Mouse (Mus musculus): ENCODE measurements around the gene Rac3. TPM values are rescaled to one million over a fixed set of nuclear protein-coding genes. Genes with fewer than 3 reads are reported as not detected.
A peak's percentile ranks its signal among the peaks of the same experiment; 100 is the strongest.
"Not testable (repeated sequence)": the region's sequence is repeated elsewhere in the genome, so short reads cannot be mapped to it uniquely, and the experiment has no call there.

The Rac3 gene
- total and polyA plus RNA-seq, 2 experiments from 2014 or later: 639 to 698 TPM

- no peak overlapping the region for H3K27ac ChIP-seq
- ATAC-seq: no peak
- H3K4me1 ChIP-seq (ENCODE audit: insufficient read depth, low read length): no peaks in the 10 kb centered on the region
- H3K36me3 ChIP-seq (ENCODE audit: insufficient read depth, low read length): no peaks in the 10 kb centered on the region
- H3K9me3 ChIP-seq (ENCODE audit: low read length): no peaks in the 10 kb centered on the region
- H3K9ac ChIP-seq (replicated peaks; ENCODE audit: low read length): no peak overlapping the region
- TF ChIP-seq CTCF (IDR thresholded peaks at IDR 0.05; ENCODE audit: low read depth): no peak
- no peak overlapping the region for H3K4me2 ChIP-seq (ENCODE audit: low read depth, low read length)
- WGBS: 72% methylated on average over 4 of the region's 4 CpGs
- DNase-seq (ENCODE audit: low spot score): no peak
- no peaks in the 10 kb centered on the region for H3K27me3 ChIP-seq (ENCODE audit: insufficient read depth, low read length)
- H3K4me3 ChIP-seq (ENCODE audit: low read length): no peak overlapping the region
Measured at GRCm38 (mm10) chr11:120751606-120752005, 30.3 kb downstream of the Rac3 start.

GRCm38 (mm10) chr11:120760236-120760635 lies 39.0 kb downstream of the Rac3 start:
- DNase-seq (ENCODE audit: low spot score): no peak
- TF ChIP-seq CTCF (IDR thresholded peaks at IDR 0.05; ENCODE audit: low read depth): no peak

GRCm38 (mm10) chr11:120761811-120762671 lies 40.8 kb downstream of the Rac3 start:
- DNase-seq (ENCODE audit: low spot score) (no peak), ATAC-seq (no peak)
- Histone ChIP-seq H3K27me3 (ENCODE audit: insufficient read depth, low read length) (no peaks in the 10 kb centered on the region), H3K4me3 (ENCODE audit: low read length) (no peak overlapping the region), H3K4me2 (ENCODE audit: low read depth, low read length) (no peak overlapping the region), H3K4me1 (ENCODE audit: insufficient read depth, low read length) (no peaks in the 10 kb centered on the region), H3K9me3 (ENCODE audit: low read length) (0 out of 2 replicates have a peak, but pooled peaks cover 4% of the 10 kb centered on the region), H3K9ac (replicated peaks; ENCODE audit: low read length) (no peak overlapping the region), H3K36me3 (ENCODE audit: insufficient read depth, low read length) (no peaks in the 10 kb centered on the region), H3K27ac (no peak overlapping the region)
- WGBS: 68% methylated on average over 14 of the region's 14 CpGs
- no peak for TF ChIP-seq CTCF (IDR thresholded peaks at IDR 0.05; ENCODE audit: low read depth)

More at GRCm38 (mm10) chr11:120760236-120760635, 39.0 kb downstream of the Rac3 start:
- Histone ChIP-seq H3K4me3 (ENCODE audit: low read length) (no peak overlapping the region), H3K27ac (no peak overlapping the region), H3K9ac (replicated peaks; ENCODE audit: low read length) (no peak overlapping the region), H3K9me3 (ENCODE audit: low read length) (0 out of 2 replicates have a peak, but pooled peaks cover 4% of the 10 kb centered on the region), H3K4me2 (ENCODE audit: low read depth, low read length) (no peak overlapping the region), H3K36me3 (ENCODE audit: insufficient read depth, low read length) (no peaks in the 10 kb centered on the region), H3K4me1 (ENCODE audit: insufficient read depth, low read length) (no peaks in the 10 kb centered on the region), H3K27me3 (ENCODE audit: insufficient read depth, low read length) (no peaks in the 10 kb centered on the region)
- 81% methylated on average over 9 of the region's 9 CpGs for WGBS
- ATAC-seq: no peak

- DNase-seq (ENCODE audit: low spot score): not testable (repeated sequence)
Measured at GRCm38 (mm10) chr11:120762672-120763041, 41.4 kb downstream of the Rac3 start, which contains the start of gene Hmga1b. Hmga1b (plus strand) TSS chr11:120762794.

GRCm38 (mm10) chr11:120763121-120763999 lies 42.1 kb downstream of the Rac3 start:
- not testable (repeated sequence) for H3K9ac ChIP-seq (replicated peaks; ENCODE audit: low read length); H3K27me3 ChIP-seq (ENCODE audit: insufficient read depth, low read length); DNase-seq (ENCODE audit: low spot score); H3K9me3 ChIP-seq (ENCODE audit: low read length); H3K36me3 ChIP-seq (ENCODE audit: insufficient read depth, low read length); H3K27ac ChIP-seq; H3K4me3 ChIP-seq (ENCODE audit: low read length); H3K4me1 ChIP-seq (ENCODE audit: insufficient read depth, low read length); H3K4me2 ChIP-seq (ENCODE audit: low read depth, low read length)
- 13% methylated on average over 3 of the region's 23 CpGs for WGBS
- ATAC-seq: peak; percentile 35; the same call in 1 of the 2 replicates

More at GRCm38 (mm10) chr11:120762672-120763041, 41.4 kb downstream of the Rac3 start, which contains the start of gene Hmga1b:
- not testable (repeated sequence) for H3K9ac ChIP-seq (replicated peaks; ENCODE audit: low read length); H3K27me3 ChIP-seq (ENCODE audit: insufficient read depth, low read length); ATAC-seq; H3K27ac ChIP-seq; H3K36me3 ChIP-seq (ENCODE audit: insufficient read depth, low read length); H3K4me3 ChIP-seq (ENCODE audit: low read length); H3K4me1 ChIP-seq (ENCODE audit: insufficient read depth, low read length); H3K9me3 ChIP-seq (ENCODE audit: low read length); H3K4me2 ChIP-seq (ENCODE audit: low read depth, low read length)
- 19% methylated on average over 14 of the region's 14 CpGs for WGBS

- not testable (repeated sequence) for H3K27ac ChIP-seq; H3K9ac ChIP-seq (replicated peaks; ENCODE audit: low read length); ATAC-seq; H3K4me3 ChIP-seq (ENCODE audit: low read length); H3K9me3 ChIP-seq (ENCODE audit: low read length); H3K27me3 ChIP-seq (ENCODE audit: insufficient read depth, low read length); DNase-seq (ENCODE audit: low spot score); H3K4me2 ChIP-seq (ENCODE audit: low read depth, low read length); H3K36me3 ChIP-seq (ENCODE audit: insufficient read depth, low read length); H3K4me1 ChIP-seq (ENCODE audit: insufficient read depth, low read length)
- 82% methylated on average over 3 of the region's 7 CpGs for WGBS
Measured at GRCm38 (mm10) chr11:120767023-120767422, 45.8 kb downstream of the Rac3 start.

All from hindbrain, postnatal 0 days (tissue).